Mouse (Mus musculus) testis, postnatal 14 days (tissue): ENCODE measurements around the gene Lsm14b.

ENCODE experiments used
- DNase-seq: peaks from one replicate; pipeline ENCODE4 v3.0.0; 2021; ENCODE audit warnings: low spot score

The Lsm14b gene

GRCm38 (mm10) chr2:180063338-180064131 lies 38.7 kb downstream of the Lsm14b start:
- DNase-seq = no peak

GRCm38 (mm10) chr2:180069770-180070480 lies 45.1 kb downstream of the Lsm14b start:
- DNase-seq = no peak

GRCm38 (mm10) chr2:180070481-180071453 lies 46.0 kb downstream of the Lsm14b start, which contains the start of gene Mtg2:
Mtg2 (plus strand) TSS chr2:180070588.
- DNase-seq = peak; percentile 92

GRCm38 (mm10) chr2:180071671-180072070 lies 46.9 kb downstream of the Lsm14b start:
- no peak for DNase-seq

GRCm38 (mm10) chr2:180072886-180073285 lies 48.1 kb downstream of the Lsm14b start:
- DNase-seq = no peak

GRCm38 (mm10) chr2:180077622-180078021 lies 52.8 kb downstream of the Lsm14b start:
- DNase-seq = no peak

- no peak for DNase-seq
Observed at GRCm38 (mm10) chr2:180080680-180081079, 55.9 kb downstream of the Lsm14b start.

- DNase-seq = no peak
Observed at GRCm38 (mm10) chr2:180083063-180083462, 58.3 kb downstream of the Lsm14b start.

GRCm38 (mm10) chr2:180084565-180084964 lies 59.8 kb downstream of the Lsm14b start:
- no peak for DNase-seq
